Mouse (Mus musculus): ENCODE data around the gene Sipa1. TPM values are rescaled to one million over a fixed set of nuclear protein-coding genes. Genes with fewer than 3 reads are reported as not detected.

Sipa1 gene
- polyA plus RNA-seq, 1 experiment from 2014 or later = 28.1 TPM

GRCm38 (mm10) chr19:5685861-5686260 lies 22.4 kb upstream of the Sipa1 start:
- Histone ChIP-seq H3K36me3 (peaks cover 64% of the 10 kb centered on the region), H3K27me3 (replicated peaks) (no peaks in the 10 kb centered on the region), H3K9me3 (replicated peaks) (no peaks in the 10 kb centered on the region), H3K4me1 (replicated peaks) (peaks cover 22% of the 10 kb centered on the region), H3K9ac (no peak overlapping the region), H3K4me3 (no peak overlapping the region), H3K27ac (ENCODE audit: poor library complexity, severe bottlenecking) (no peak overlapping the region), H3K4me2 (no peak overlapping the region)
- no peak for ATAC-seq (ENCODE audit: insufficient number of reproducible peaks, low FRiP score)
- 91% methylated on average over 11 of the region's 11 CpGs for WGBS

- ATAC-seq (ENCODE audit: insufficient number of reproducible peaks, low FRiP score) = no peak
- no peaks in the 10 kb centered on the region for H3K9me3 ChIP-seq (replicated peaks)
- no peak overlapping the region for H3K27ac ChIP-seq (ENCODE audit: poor library complexity, severe bottlenecking)
- 95% methylated on average over 19 of the region's 19 CpGs for WGBS
- H3K9ac ChIP-seq = no peak overlapping the region
- H3K4me2 ChIP-seq = no peak overlapping the region
- peaks cover 65% of the 10 kb centered on the region for H3K36me3 ChIP-seq
- no peak overlapping the region for H3K4me3 ChIP-seq
- H3K4me1 ChIP-seq (replicated peaks) = peaks cover 18% of the 10 kb centered on the region
- no peaks in the 10 kb centered on the region for H3K27me3 ChIP-seq (replicated peaks)
These were observed 21.9 kb upstream of the Sipa1 start for GRCm38 (mm10) chr19:5685431-5685830.

- Histone ChIP-seq H3K36me3 (peaks cover 70% of the 10 kb centered on the region), H3K4me2 (no peak overlapping the region), H3K9ac (no peak overlapping the region), H3K4me3 (no peak overlapping the region), H3K27ac (ENCODE audit: poor library complexity, severe bottlenecking) (no peak overlapping the region), H3K4me1 (replicated peaks) (peaks cover 13% of the 10 kb centered on the region), H3K27me3 (replicated peaks) (no peaks in the 10 kb centered on the region), H3K9me3 (replicated peaks) (no peaks in the 10 kb centered on the region)
- 91% methylated on average over 13 of the region's 13 CpGs for WGBS
- ATAC-seq (ENCODE audit: insufficient number of reproducible peaks, low FRiP score) = no peak
These were observed 21.5 kb upstream of the Sipa1 start for GRCm38 (mm10) chr19:5684985-5685384.

DNA sequence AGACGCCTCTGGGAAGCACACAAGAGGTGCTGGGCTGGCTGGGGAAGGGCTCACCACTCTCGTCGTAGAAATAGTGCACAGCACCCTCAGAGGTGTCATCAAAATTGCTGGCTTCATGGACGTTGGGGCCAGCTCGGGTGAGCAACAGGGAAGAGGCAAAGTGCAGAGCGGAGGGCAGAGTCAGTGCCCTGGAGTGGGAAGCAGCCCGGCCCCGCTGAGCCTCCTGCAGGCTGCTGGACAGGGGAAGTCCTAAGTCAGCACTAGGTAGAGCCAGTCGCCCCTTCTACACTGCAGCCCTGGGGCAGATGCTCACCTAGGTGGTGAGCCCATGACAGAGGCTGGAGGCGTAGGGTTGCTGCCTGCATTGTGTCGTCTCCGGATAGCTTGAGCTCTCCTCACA lies 20.7 kb upstream of the Sipa1 start:
- H3K4me2 ChIP-seq = no peak overlapping the region
- H3K4me1 ChIP-seq (replicated peaks) = peaks cover 12% of the 10 kb centered on the region
- WGBS = 88% methylated on average over 12 of the region's 12 CpGs
- no peaks in the 10 kb centered on the region for H3K9me3 ChIP-seq (replicated peaks)
- H3K4me3 ChIP-seq = no peak overlapping the region
- ATAC-seq (ENCODE audit: insufficient number of reproducible peaks, low FRiP score) = no peak
- no peak overlapping the region for H3K27ac ChIP-seq (ENCODE audit: poor library complexity, severe bottlenecking)
- no peak overlapping the region for H3K9ac ChIP-seq
- H3K36me3 ChIP-seq = peaks cover 77% of the 10 kb centered on the region
- H3K27me3 ChIP-seq (replicated peaks) = no peaks in the 10 kb centered on the region

DNA sequence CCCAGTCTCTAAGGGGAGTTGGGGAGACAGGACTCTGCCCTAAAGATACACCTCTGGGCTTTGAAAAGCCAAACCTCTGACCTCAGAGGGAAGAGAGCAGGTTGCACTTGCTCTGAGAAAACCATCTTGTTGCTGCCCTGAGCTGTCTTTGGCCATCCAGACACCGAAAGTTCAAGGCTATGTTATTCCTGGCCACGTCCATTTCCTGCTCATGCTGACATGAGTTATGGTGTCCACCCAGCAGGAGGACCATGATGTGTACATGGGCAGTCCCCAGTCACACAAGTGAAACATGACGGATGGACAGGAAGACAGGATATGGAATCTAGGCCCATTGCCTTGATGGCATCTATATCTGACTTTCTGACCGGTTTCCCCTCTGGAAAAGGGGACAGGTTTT lies 16.9 kb upstream of the Sipa1 start:
- H3K4me1 ChIP-seq (replicated peaks) = no peaks in the 10 kb centered on the region
- no peak overlapping the region for H3K27ac ChIP-seq (ENCODE audit: poor library complexity, severe bottlenecking)
- ATAC-seq (ENCODE audit: insufficient number of reproducible peaks, low FRiP score) = peak; percentile 31; the same call in 1 of the 2 replicates
- H3K27me3 ChIP-seq (replicated peaks) = no peaks in the 10 kb centered on the region
- 74% methylated on average over 4 of the region's 4 CpGs for WGBS
- H3K4me2 ChIP-seq = no peak overlapping the region
- no peaks in the 10 kb centered on the region for H3K9me3 ChIP-seq (replicated peaks)
- no peak overlapping the region for H3K9ac ChIP-seq
- H3K36me3 ChIP-seq = peaks cover 93% of the 10 kb centered on the region
- no peak overlapping the region for H3K4me3 ChIP-seq

GRCm38 (mm10) chr19:5668372-5668771 lies 4.9 kb upstream of the Sipa1 start:
- Histone ChIP-seq H3K36me3 (peaks cover 89% of the 10 kb centered on the region), H3K4me1 (replicated peaks) (peaks cover 17% of the 10 kb centered on the region), H3K27me3 (replicated peaks) (no peaks in the 10 kb centered on the region), H3K9ac (no peak overlapping the region), H3K4me2 (no peak overlapping the region), H3K4me3 (no peak overlapping the region), H3K9me3 (replicated peaks) (no peaks in the 10 kb centered on the region), H3K27ac (ENCODE audit: poor library complexity, severe bottlenecking) (no peak overlapping the region)
- no peak for ATAC-seq (ENCODE audit: insufficient number of reproducible peaks, low FRiP score)
- 88% methylated on average over 4 of the region's 4 CpGs for WGBS

DNA sequence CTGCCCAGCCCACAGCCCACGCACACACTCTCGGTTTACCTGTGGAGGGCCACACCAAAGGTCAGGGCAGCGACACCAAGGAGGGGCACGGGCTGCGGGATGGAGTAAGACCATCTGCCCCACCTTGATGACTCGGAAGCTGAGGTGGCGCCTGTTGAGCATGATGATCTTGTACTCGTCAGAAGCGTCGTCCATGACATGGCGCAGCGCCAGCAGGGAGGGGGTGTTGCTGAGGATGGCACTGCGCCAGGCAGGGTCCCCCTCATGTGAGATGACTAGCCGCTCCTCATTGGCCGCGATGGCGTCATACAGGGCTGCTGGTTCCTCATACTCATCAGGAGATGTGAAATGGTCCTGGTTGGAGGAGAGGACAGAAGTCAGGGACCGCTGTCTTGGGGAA lies 2.9 kb upstream of the Sipa1 start:
- H3K27ac ChIP-seq (ENCODE audit: poor library complexity, severe bottlenecking) = no peak overlapping the region
- no peak overlapping the region for H3K4me3 ChIP-seq
- H3K36me3 ChIP-seq = peaks cover 69% of the 10 kb centered on the region

DNA sequence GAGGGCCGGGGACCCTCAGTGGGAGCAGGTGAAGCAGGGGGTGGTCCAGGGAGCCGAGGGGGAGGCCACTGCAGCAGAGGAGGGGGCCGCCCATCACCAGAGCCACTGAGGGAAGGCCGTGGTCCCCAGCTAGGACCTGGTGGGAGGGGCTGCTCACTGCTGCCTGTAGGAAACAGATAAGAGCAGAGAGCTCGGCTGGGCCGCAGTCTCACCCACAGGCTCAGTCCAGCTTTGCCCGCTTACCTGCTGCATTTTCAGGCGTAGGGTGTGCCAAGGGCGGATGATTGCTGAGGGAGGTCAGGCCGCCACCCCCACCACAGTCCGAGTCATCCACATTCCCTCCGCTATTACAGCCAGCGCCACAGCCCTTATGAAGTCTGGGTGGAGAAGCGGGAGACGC lies 2.0 kb upstream of the Sipa1 start:
- 71% methylated on average over 15 of the region's 15 CpGs for WGBS
- Histone ChIP-seq H3K4me1 (replicated peaks) (peaks cover 43% of the 10 kb centered on the region), H3K27me3 (replicated peaks) (no peaks in the 10 kb centered on the region), H3K4me3 (no peak overlapping the region), H3K4me2 (no peak overlapping the region), H3K36me3 (peaks cover 65% of the 10 kb centered on the region), H3K27ac (ENCODE audit: poor library complexity, severe bottlenecking) (no peak overlapping the region), H3K9me3 (replicated peaks) (no peaks in the 10 kb centered on the region), H3K9ac (0 out of 2 replicates have a peak overlapping the region, but pooled peaks have one; percentile 10)
- ATAC-seq (ENCODE audit: insufficient number of reproducible peaks, low FRiP score) = peak; percentile 67

More for the DNA sequence above, 2.9 kb upstream of the Sipa1 start:
- WGBS = 90% methylated on average over 18 of the region's 18 CpGs
- no peaks in the 10 kb centered on the region for H3K27me3 ChIP-seq (replicated peaks)
- H3K4me2 ChIP-seq = no peak overlapping the region
- H3K9me3 ChIP-seq (replicated peaks) = no peaks in the 10 kb centered on the region
- peaks cover 34% of the 10 kb centered on the region for H3K4me1 ChIP-seq (replicated peaks)
- no peak for ATAC-seq (ENCODE audit: insufficient number of reproducible peaks, low FRiP score)
- 0 out of 2 replicates have a peak overlapping the region, but pooled peaks have one; percentile 10 for H3K9ac ChIP-seq

GRCm38 (mm10) chr19:5664669-5665257 lies 1.3 kb upstream of the Sipa1 start:
- Histone ChIP-seq H3K9ac (no peak overlapping the region), H3K27ac (ENCODE audit: poor library complexity, severe bottlenecking) (no peak overlapping the region), H3K9me3 (replicated peaks) (no peaks in the 10 kb centered on the region), H3K4me1 (replicated peaks) (peaks cover 47% of the 10 kb centered on the region), H3K36me3 (peaks cover 65% of the 10 kb centered on the region), H3K4me2 (no peak overlapping the region), H3K4me3 (no peak overlapping the region), H3K27me3 (replicated peaks) (no peaks in the 10 kb centered on the region)
- WGBS = 90% methylated on average over 10 of the region's 10 CpGs
- no peak for ATAC-seq (ENCODE audit: insufficient number of reproducible peaks, low FRiP score)

DNA sequence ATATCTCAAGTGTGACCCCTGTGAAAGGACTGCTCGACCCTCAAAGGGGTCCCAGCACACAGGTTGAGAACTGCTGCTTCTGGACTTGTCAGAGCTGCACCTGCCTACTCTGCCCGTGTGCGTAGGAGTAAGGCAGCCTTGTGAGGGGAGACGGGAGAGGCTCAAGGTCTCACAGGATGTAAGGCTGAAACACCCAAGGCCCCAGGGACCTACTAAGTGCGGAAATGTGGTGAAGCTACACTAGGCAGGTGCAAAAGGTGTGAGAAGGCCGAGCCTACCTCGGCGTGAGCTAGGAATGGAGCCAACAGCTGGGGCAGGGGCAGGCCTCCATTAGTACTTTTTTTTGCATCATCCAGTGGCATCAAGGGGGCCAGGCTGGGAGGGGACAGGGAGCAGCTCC lies 1.2 kb downstream of the Sipa1 start:
- peaks cover 47% of the 10 kb centered on the region for H3K4me1 ChIP-seq (replicated peaks)
- WGBS = 78% methylated on average over 8 of the region's 8 CpGs
- no peaks in the 10 kb centered on the region for H3K27me3 ChIP-seq (replicated peaks)
- H3K4me2 ChIP-seq = peak overlapping the region; percentile 72
- H3K27ac ChIP-seq (ENCODE audit: poor library complexity, severe bottlenecking) = peak overlapping the region; percentile 78
- peak overlapping the region; percentile 79 for H3K9ac ChIP-seq
- peaks cover 60% of the 10 kb centered on the region for H3K36me3 ChIP-seq
- H3K4me3 ChIP-seq = peak overlapping the region; percentile 55
- ATAC-seq (ENCODE audit: insufficient number of reproducible peaks, low FRiP score) = no peak
- H3K9me3 ChIP-seq (replicated peaks) = no peaks in the 10 kb centered on the region

GRCm38 (mm10) chr19:5660942-5661751 lies 2.4 kb downstream of the Sipa1 start:
- peaks cover 47% of the 10 kb centered on the region for H3K4me1 ChIP-seq (replicated peaks)
- peaks cover 57% of the 10 kb centered on the region for H3K36me3 ChIP-seq
- H3K4me3 ChIP-seq = peak overlapping the region; percentile 18
- peaks cover 6% of the 10 kb centered on the region for H3K27me3 ChIP-seq (replicated peaks)
- peak overlapping the region; percentile 40; the same call in 1 of the 2 replicates for H3K9ac ChIP-seq
- no peak for ATAC-seq (ENCODE audit: insufficient number of reproducible peaks, low FRiP score)
- WGBS = 68% methylated on average over 16 of the region's 16 CpGs
- H3K4me2 ChIP-seq = peak overlapping the region; percentile 72
- H3K9me3 ChIP-seq (replicated peaks) = no peaks in the 10 kb centered on the region
- peak overlapping the region; percentile 50 for H3K27ac ChIP-seq (ENCODE audit: poor library complexity, severe bottlenecking)
